Mouse (Mus musculus) kidney, adult 11 months (tissue): ENCODE measurements around the gene Tex13c1.

Experiments used
- DNase-seq: peaks from one replicate; pipeline ENCODE4 v3.0.0; 2022

Gene Tex13c1

GRCm38 (mm10) chrX:43590860-43591259 is at the start of gene Tex13c1:
Gene Tex13c1 (plus strand): TSS chrX:43591160.
- no peak for DNase-seq
